Mouse (Mus musculus) heart, embryonic 10.5 days (tissue): ENCODE measurements around the gene Ssrp1. TPM values are rescaled to one million over a fixed set of nuclear protein-coding genes. Genes with fewer than 3 reads are reported as not detected.

ENCODE experiments used
- DNase-seq: peaks from one replicate; pipeline ENCODE4 v3.0.0-alpha.2; 2017; ENCODE audit warnings: low spot score
- H3K27ac ChIP-seq: fragments of 300-500 bp; sonication (generic); 2 replicates; pipeline ENCODE4 v1.5.1; 2016; ENCODE audit warnings: mild to moderate bottlenecking
- H3K27me3 ChIP-seq: fragments of 300-500 bp; sonication (generic); 2 replicates; pipeline ENCODE4 v1.6.1; 2016; ENCODE audit warnings: mild to moderate bottlenecking; ENCODE audit not compliant: poor library complexity, insufficient read depth, severe bottlenecking
- H3K36me3 ChIP-seq: fragments of 300-500 bp; sonication (generic); 2 replicates; pipeline ENCODE4 v1.6.1; 2016; ENCODE audit warnings: mild to moderate bottlenecking, moderate library complexity
- H3K4me1 ChIP-seq: fragments of 300-500 bp; sonication (generic); 2 replicates; pipeline ENCODE4 v1.6.1; 2016; ENCODE audit warnings: mild to moderate bottlenecking
- H3K4me3 ChIP-seq: fragments of 300-500 bp; sonication (generic); 2 replicates; pipeline ENCODE4 v1.5.1; 2016; ENCODE audit warnings: mild to moderate bottlenecking, moderate library complexity
- H3K9me3 ChIP-seq: fragments of 300-500 bp; sonication (generic); 2 replicates; pipeline ENCODE4 v1.6.1; 2016; ENCODE audit warnings: mild to moderate bottlenecking, moderate library complexity
- WGBS: fragments of 180-500 bp; shearing (Covaris S2); methylation state at CpG from one replicate; pipeline ENCODE4 v1.1.7; 2016; 5-methylcytosine and 5-hydroxymethylcytosine counted together
- polyA plus RNA-seq: library from polyadenylated mRNA; unstranded; fragments of >200 nt; fragmentation: Nextera tagmentation; extraction: Ambion mirVana; gene quantifications from 2 replicates; pipeline ENCODE4 v1.2.1, GENCODE M21; 2016

Ssrp1 gene
- polyA plus RNA-seq, 1 experiment from 2014 or later: 273 TPM

DNA sequence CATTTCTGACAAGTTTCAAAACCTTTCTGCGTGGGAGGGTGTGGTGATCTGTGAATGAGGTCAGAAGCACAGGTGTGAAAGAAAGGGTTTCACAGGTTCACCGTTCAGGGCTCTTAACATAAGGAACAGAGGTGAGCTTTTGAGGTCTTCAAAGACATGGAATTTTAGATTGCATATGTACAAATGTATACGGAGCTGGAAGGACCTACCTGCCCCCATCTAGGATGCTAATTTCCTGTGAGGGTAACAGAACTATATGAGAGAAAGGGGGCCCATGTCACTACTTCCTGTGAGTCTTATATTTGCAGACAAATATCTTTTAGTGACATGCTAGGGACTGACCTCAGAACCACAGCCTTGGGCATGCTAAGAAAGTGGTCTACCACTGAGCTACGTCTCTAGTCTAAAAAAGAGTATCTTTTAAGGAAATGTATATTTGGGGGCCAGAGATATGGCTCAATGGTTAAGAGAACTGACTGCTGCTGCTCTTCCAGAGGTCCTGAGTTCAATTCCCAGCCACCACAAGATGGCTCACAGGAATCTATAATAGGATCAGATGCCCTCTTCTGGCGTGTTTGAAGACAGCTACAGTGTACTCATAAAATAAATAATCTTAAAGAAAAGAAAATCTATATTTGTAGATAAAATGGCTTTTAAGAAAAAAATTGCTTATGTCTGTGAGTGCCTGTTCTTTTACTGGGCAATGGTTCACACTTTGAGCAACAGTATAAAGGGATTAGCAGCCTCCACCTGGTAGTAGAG, 23.0 kb upstream of the Ssrp1 start:
- no peak for DNase-seq
- H3K4me3 ChIP-seq: no peak overlapping the region
- H3K4me1 ChIP-seq: peaks cover 55% of the 10 kb centered on the region
- peak overlapping the region; percentile 79; the same call in 1 of the 2 replicates for H3K27ac ChIP-seq
- no peaks in the 10 kb centered on the region for H3K36me3 ChIP-seq
- no peaks in the 10 kb centered on the region for H3K27me3 ChIP-seq
- 80% methylated on average over 5 of the region's 5 CpGs for WGBS
- no peaks in the 10 kb centered on the region for H3K9me3 ChIP-seq

DNA sequence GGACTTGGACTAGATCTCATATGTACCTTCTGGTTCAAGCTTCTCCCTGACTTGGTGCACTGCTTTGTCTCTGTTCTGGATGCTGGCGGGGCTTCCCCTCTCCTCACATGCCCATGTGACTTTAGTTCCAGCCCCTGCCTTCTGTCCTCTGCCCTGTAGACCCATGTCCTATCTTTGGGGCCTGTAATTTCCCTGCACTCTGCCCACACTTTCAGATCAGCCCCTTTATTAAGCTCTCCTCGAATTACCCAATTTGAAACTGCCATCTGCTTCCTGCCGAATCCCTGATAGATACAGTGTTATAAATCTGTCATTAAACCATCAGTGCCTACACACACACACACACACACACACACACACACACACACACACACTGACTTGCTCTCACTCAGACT, 22.4 kb upstream of the Ssrp1 start:
- Histone ChIP-seq H3K4me1 (peaks cover 51% of the 10 kb centered on the region), H3K27me3 (no peaks in the 10 kb centered on the region), H3K36me3 (no peaks in the 10 kb centered on the region), H3K27ac (peak overlapping the region; percentile 69), H3K9me3 (no peaks in the 10 kb centered on the region), H3K4me3 (no peak overlapping the region)
- DNase-seq: no peak
- 52% methylated on average over 3 of the region's 3 CpGs for WGBS

DNA sequence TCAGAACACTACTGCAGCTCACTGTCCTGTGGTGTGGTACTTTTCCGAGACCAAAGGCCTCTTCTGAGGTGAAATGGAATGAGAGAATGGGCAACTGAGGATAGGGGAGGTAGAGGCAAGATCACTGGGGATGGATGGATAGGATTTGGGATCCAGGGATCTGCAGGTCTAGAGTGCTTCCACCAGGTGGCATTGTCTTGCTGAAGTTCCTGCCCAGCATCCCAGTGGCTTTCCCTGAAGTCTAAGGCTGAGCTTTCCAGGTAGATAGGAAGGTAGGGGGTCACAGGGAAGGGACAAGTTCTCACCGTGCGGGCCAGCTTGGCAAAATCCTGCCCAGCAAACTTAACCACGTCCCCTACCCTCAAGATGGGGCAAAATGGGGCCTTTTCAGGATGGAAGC, 15.0 kb upstream of the Ssrp1 start:
- H3K9me3 ChIP-seq: no peaks in the 10 kb centered on the region
- DNase-seq: no peak
- no peaks in the 10 kb centered on the region for H3K4me1 ChIP-seq
- H3K36me3 ChIP-seq: no peaks in the 10 kb centered on the region
- no peak overlapping the region for H3K27ac ChIP-seq
- H3K4me3 ChIP-seq: no peak overlapping the region
- 17% methylated on average over 4 of the region's 4 CpGs for WGBS
- no peaks in the 10 kb centered on the region for H3K27me3 ChIP-seq

- Histone ChIP-seq H3K27ac (no peak overlapping the region), H3K9me3 (no peaks in the 10 kb centered on the region), H3K4me1 (no peaks in the 10 kb centered on the region), H3K36me3 (no peaks in the 10 kb centered on the region), H3K27me3 (no peaks in the 10 kb centered on the region), H3K4me3 (no peak overlapping the region)
- DNase-seq: no peak
- WGBS: 78% methylated on average over 3 of the region's 3 CpGs
Measured at GRCm38 (mm10) chr2:85026178-85026577, 10.9 kb upstream of the Ssrp1 start.

DNA sequence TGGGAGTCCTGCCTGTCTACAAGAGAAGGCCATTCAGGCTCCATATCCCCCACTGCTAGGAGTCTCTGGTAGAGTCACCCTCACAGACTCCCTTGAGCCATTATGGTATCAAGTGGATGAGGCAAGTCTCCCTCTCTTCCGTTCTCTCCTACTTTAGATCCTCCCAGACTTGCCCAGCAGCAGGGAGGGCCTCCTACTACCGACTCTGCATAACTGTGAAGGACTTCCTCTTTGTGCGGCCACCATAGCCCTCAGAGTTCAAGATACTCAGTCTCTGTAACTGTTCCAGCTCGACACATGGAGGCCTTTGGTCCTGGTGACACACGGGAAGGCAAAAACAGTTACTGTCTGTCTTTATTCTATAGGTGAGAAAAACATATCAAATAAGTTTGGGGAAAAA, 9.8 kb upstream of the Ssrp1 start:
- no peaks in the 10 kb centered on the region for H3K27me3 ChIP-seq
- 61% methylated on average over 5 of the region's 5 CpGs for WGBS
- no peaks in the 10 kb centered on the region for H3K9me3 ChIP-seq
- H3K27ac ChIP-seq: no peak overlapping the region
- H3K4me1 ChIP-seq: no peaks in the 10 kb centered on the region
- no peak overlapping the region for H3K4me3 ChIP-seq
- DNase-seq: no peak
- no peaks in the 10 kb centered on the region for H3K36me3 ChIP-seq

- Histone ChIP-seq H3K27ac (no peak overlapping the region), H3K36me3 (no peaks in the 10 kb centered on the region), H3K9me3 (no peaks in the 10 kb centered on the region), H3K4me1 (no peaks in the 10 kb centered on the region), H3K27me3 (no peaks in the 10 kb centered on the region), H3K4me3 (no peak overlapping the region)
- 73% methylated on average over 6 of the region's 6 CpGs for WGBS
- no peak for DNase-seq
Measured at GRCm38 (mm10) chr2:85029897-85030296, 7.1 kb upstream of the Ssrp1 start.

DNA sequence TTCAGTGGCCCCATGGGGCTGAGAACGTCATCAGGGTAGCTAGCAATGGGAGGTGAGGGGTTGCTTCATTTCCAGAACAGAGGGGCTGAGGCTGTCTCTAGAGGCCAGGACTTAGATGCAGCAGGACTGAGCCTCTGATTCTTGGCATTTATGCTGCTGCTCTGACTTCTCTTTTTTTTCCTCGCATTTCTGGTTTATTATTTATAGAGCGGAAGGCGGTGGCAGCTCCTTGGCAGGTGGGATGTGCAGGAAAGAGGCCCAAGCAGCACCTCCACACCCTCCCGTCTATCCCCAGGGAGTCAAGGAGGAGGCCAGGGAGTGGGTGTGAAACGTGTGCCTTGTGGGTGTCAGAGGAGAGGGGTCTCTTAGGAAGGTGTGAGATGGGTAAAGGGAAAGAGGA, 6.0 kb upstream of the Ssrp1 start:
- Histone ChIP-seq H3K9me3 (no peaks in the 10 kb centered on the region), H3K27me3 (no peaks in the 10 kb centered on the region), H3K27ac (no peak overlapping the region), H3K4me1 (peaks cover under 1% of the 10 kb centered on the region; the same call in 1 of the 2 replicates), H3K4me3 (no peak overlapping the region), H3K36me3 (no peaks in the 10 kb centered on the region)
- 60% methylated on average over 6 of the region's 6 CpGs for WGBS
- DNase-seq: no peak

GRCm38 (mm10) chr2:85033121-85033520, 3.9 kb upstream of the Ssrp1 start:
- no peaks in the 10 kb centered on the region for H3K36me3 ChIP-seq
- DNase-seq: no peak
- peaks cover 9% of the 10 kb centered on the region for H3K4me1 ChIP-seq
- H3K27ac ChIP-seq: no peak overlapping the region
- no peaks in the 10 kb centered on the region for H3K27me3 ChIP-seq
- no peaks in the 10 kb centered on the region for H3K9me3 ChIP-seq
- 83% methylated on average over 2 of the region's 2 CpGs for WGBS
- no peak overlapping the region for H3K4me3 ChIP-seq

DNA sequence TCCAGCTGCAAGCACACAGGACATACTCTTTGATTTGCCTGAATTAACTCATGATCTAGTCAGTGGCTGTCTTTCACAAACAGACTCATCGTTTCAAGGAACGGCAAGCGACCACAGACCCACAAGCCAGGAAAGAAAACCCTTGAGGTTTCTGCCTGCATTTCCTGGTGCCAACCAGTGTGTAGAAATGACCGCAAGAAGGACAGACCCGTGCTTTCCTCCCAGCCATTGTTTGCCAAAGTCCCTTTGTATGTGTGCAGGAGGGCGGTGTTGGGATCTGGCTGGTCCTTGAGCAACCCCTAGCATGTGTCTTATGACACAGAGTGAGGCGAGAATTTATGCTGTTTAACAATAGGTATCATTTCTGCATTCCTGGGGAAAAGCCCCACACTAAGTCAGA, 2.9 kb upstream of the Ssrp1 start:
- H3K4me3 ChIP-seq: no peak overlapping the region
- H3K36me3 ChIP-seq: peaks cover 4% of the 10 kb centered on the region; the same call in 1 of the 2 replicates
- H3K27ac ChIP-seq: no peak overlapping the region
- H3K27me3 ChIP-seq: no peaks in the 10 kb centered on the region
- no peaks in the 10 kb centered on the region for H3K9me3 ChIP-seq
- H3K4me1 ChIP-seq: peaks cover 13% of the 10 kb centered on the region
- DNase-seq: no peak
- WGBS: 79% methylated on average over 7 of the region's 7 CpGs

- Histone ChIP-seq H3K9me3 (no peaks in the 10 kb centered on the region), H3K36me3 (peaks cover 28% of the 10 kb centered on the region), H3K27ac (peak overlapping the region; percentile 98), H3K4me3 (peak overlapping the region; percentile 75), H3K4me1 (peaks cover 16% of the 10 kb centered on the region), H3K27me3 (no peaks in the 10 kb centered on the region)
- 9% methylated on average over 11 of the region's 11 CpGs for WGBS
- no peak for DNase-seq
Measured at GRCm38 (mm10) chr2:85036507-85037046, 457 bp upstream of the Ssrp1 start.

- Histone ChIP-seq H3K36me3 (peaks cover 46% of the 10 kb centered on the region), H3K4me1 (peaks cover 16% of the 10 kb centered on the region), H3K27ac (peak overlapping the region; percentile 98; the same call in 1 of the 2 replicates), H3K27me3 (no peaks in the 10 kb centered on the region), H3K9me3 (no peaks in the 10 kb centered on the region), H3K4me3 (peak overlapping the region; percentile 75)
- 87% methylated on average over 13 of the region's 13 CpGs for WGBS
- DNase-seq: no peak
Measured at GRCm38 (mm10) chr2:85038336-85038735, 1.3 kb downstream of the Ssrp1 start.

GRCm38 (mm10) chr2:85043623-85044022, 6.6 kb downstream of the Ssrp1 start:
- no peak overlapping the region for H3K4me3 ChIP-seq
- no peak overlapping the region for H3K27ac ChIP-seq

DNA sequence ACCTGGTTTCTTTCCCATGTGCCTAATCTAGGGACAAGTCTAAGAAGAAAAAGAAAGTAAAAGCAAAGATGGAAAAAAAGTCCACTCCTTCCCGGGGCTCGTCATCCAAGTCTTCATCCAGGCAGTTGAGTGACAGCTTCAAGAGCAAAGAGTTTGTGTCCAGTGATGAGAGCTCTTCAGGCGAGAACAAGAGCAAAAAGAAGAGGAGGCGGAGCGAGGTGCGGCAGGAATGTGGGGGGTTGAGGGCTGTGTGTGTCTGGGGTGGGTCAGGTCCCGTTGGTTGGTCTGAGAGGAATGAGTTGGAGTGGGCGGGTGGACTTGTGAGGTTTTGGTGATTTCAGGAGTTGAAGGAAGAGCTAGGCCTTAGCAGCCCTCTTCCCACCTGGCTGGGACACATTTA, 9.2 kb downstream of the Ssrp1 start:
- Histone ChIP-seq H3K27me3 (no peaks in the 10 kb centered on the region), H3K36me3 (peaks cover 59% of the 10 kb centered on the region), H3K9me3 (no peaks in the 10 kb centered on the region), H3K4me1 (peaks cover 48% of the 10 kb centered on the region), H3K27ac (no peak overlapping the region; the same call in 1 of the 2 replicates), H3K4me3 (no peak overlapping the region)
- 73% methylated on average over 8 of the region's 8 CpGs for WGBS
- DNase-seq: no peak

More at GRCm38 (mm10) chr2:85043623-85044022, 6.6 kb downstream of the Ssrp1 start:
- H3K9me3 ChIP-seq: no peaks in the 10 kb centered on the region
- WGBS: 93% methylated on average over 7 of the region's 7 CpGs
- peaks cover 82% of the 10 kb centered on the region for H3K36me3 ChIP-seq
- DNase-seq: no peak
- H3K27me3 ChIP-seq: no peaks in the 10 kb centered on the region
- H3K4me1 ChIP-seq: peaks cover 25% of the 10 kb centered on the region
